Mouse (Mus musculus) intestine, embryonic 16.5 days (tissue): ENCODE data around the gene Dnajb1. TPM values are rescaled to one million over a fixed set of nuclear protein-coding genes. Genes with fewer than 3 reads are reported as not detected.

Source experiments
- ATAC-seq: fragments of 200-750 bp; cut with Nextera tagmentation; 2 replicates; pipeline ENCODE4 v1.8.0; 2017; ENCODE audit warnings: moderate TSS enrichment, moderate library complexity
- H3K27ac ChIP-seq: fragments of 300-500 bp; sonication (generic); 2 replicates; pipeline ENCODE4 v1.5.1; 2014; ENCODE audit warnings: mild to moderate bottlenecking, low read length
- H3K27me3 ChIP-seq: fragments of 300-500 bp; sonication (generic); replicated peaks from 2 replicates; pipeline ENCODE4 v1.6.1; 2014; ENCODE audit warnings: low read length, control low read depth, mixed read lengths; ENCODE audit not compliant: control insufficient read depth, insufficient read depth
- H3K36me3 ChIP-seq: fragments of 300-500 bp; sonication (generic); 2 replicates; pipeline ENCODE4 v1.6.1; 2014; ENCODE audit warnings: low read length, control low read depth; ENCODE audit not compliant: control insufficient read depth, insufficient read depth
- H3K4me1 ChIP-seq: fragments of 300-500 bp; sonication (generic); 2 replicates; pipeline ENCODE4 v1.6.1; 2014; ENCODE audit warnings: low read length, control low read depth, mixed read lengths; ENCODE audit not compliant: control insufficient read depth, insufficient read depth
- H3K4me2 ChIP-seq: fragments of 300-500 bp; sonication (generic); 2 replicates; pipeline ENCODE4 v1.6.1; 2014; ENCODE audit warnings: low read depth, low read length, control low read depth
- H3K4me3 ChIP-seq: fragments of 300-500 bp; sonication (generic); 2 replicates; pipeline ENCODE4 v1.5.1; 2014; ENCODE audit warnings: mild to moderate bottlenecking, low read length
- H3K9ac ChIP-seq: fragments of 300-500 bp; sonication (generic); 2 replicates; pipeline ENCODE4 v1.6.1; 2014; ENCODE audit warnings: low read depth, low read length
- H3K9me3 ChIP-seq: fragments of 300-500 bp; sonication (generic); 2 replicates; pipeline ENCODE4 v1.6.1; 2016; ENCODE audit warnings: low read length, control low read depth; ENCODE audit not compliant: control insufficient read depth
- WGBS: fragments of 180-500 bp; shearing (Covaris S2); extraction: QIAGEN DNeasy Blood & Tissue Kit; methylation state at CpG from one replicate; pipeline ENCODE4 v1.1.7; 2014; 5-methylcytosine and 5-hydroxymethylcytosine counted together
- polyA plus RNA-seq: library from polyadenylated mRNA; unstranded; fragments of >200 nt; fragmentation: Nextera tagmentation; extraction: Ambion mirVana; gene quantifications from 2 replicates; pipeline ENCODE4 v1.2.1, GENCODE M21; 2015

Gene Dnajb1
- 46.7 and 52.0 TPM in 2 replicates for polyA plus RNA-seq

DNA sequence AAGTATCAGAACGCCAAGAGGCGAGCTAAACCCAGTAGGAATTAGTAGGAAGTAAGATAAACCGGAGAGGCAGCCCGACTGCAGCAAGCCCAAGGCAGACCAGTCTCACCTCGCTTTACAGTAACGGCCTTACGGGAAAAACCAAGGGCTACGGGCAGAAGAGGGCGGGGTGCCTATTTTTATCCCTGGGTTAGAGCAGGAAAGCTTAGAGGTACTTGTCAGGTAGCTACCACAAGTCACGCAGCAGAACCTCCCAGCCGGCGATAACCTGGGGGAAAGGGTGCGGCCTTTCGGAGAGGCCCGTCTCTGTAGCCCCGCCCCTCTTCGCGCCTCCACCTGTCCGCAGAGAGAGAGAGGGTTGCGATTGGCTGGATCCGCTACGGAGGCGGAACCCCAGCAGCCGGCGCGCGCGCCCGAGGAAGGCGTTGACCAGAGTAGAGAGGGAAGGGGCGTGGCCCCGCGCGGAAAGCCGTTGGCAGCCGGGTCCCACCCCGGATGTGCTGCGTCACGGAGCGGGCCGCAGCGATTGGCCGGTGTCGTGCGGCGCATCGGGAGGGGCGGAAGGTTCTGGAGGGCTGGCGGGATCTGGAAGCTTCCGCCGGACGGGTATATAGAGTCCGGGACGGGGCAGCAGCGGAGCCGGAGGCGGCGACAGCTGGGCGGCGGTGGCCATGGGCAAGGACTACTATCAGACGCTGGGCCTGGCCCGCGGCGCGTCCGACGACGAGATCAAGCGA is at the start of gene Dnajb1, which contains the start of gene Tecr:
Gene Dnajb1, plus strand, starts transcription at position 533 of the 737 bp plus-strand sequence.
Gene Tecr, minus strand, starts transcription at position 311 of the 737 bp plus-strand sequence.
- H3K27ac ChIP-seq, result peak within 1 kb of the TSS; percentile 99
- peak within 1 kb of the TSS; percentile 93 for H3K9ac ChIP-seq
- no peaks in the 10 kb centered on the region for H3K27me3 ChIP-seq
- H3K36me3 ChIP-seq, result peaks cover 15% of the 10 kb centered on the region
- ATAC-seq, result peak; percentile 94
- peaks cover 20% of the 10 kb centered on the region for H3K4me1 ChIP-seq
- H3K9me3 ChIP-seq, result no peaks in the 10 kb centered on the region
- peak within 1 kb of the TSS; percentile 79 for H3K4me3 ChIP-seq
- under 1% methylated on average over 69 of the region's 69 CpGs for WGBS
- H3K4me2 ChIP-seq, result peak within 1 kb of the TSS; percentile 85

DNA sequence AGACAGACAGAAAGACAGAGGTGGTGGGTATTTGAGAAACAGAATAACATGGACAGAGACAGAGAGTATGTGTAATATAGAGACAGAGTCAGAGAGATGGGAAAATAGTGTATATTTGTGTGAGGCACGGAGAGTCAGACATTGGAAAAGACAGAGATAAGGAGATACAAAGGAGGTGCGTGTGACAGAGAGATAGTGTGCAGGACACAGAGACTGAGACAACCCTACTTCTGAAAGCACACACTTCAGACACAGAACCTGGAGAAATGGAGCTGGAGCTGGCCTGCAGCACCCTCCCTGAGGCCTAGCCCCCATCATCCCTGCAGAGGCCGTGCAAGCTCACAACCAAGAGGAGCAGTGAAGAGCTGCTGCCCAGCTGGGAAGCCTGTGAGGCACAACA is 45.3 kb upstream of the Dnajb1 start:
- no peak overlapping the region for H3K4me2 ChIP-seq
- H3K4me3 ChIP-seq, result no peak overlapping the region
- ATAC-seq, result no peak
- no peak overlapping the region for H3K9ac ChIP-seq
- H3K27me3 ChIP-seq, result no peaks in the 10 kb centered on the region
- no peaks in the 10 kb centered on the region for H3K36me3 ChIP-seq
- H3K27ac ChIP-seq, result no peak overlapping the region
- peaks cover 4% of the 10 kb centered on the region for H3K4me1 ChIP-seq
- H3K9me3 ChIP-seq, result no peaks in the 10 kb centered on the region
- WGBS, result 76% methylated on average over 3 of the region's 3 CpGs

DNA sequence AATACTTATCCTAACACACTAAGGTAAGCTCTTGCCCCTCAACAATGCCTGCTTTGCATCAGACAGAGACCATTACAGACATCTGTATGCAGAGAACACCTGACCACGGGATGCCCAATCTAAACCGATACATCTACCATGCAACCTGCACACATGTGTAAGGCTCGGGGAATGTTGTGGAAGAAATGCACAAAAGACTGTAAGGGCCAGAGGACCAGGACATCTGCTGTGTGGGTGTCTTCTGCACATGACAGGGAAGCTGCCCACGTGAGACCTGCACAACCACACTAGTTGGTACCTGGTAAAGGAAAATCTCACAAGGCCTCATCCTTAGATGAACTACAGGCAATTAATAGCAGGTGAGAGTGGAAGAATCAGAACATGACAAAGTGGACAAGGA is 44.7 kb upstream of the Dnajb1 start:
- Histone ChIP-seq H3K9ac (no peak overlapping the region), H3K27me3 (no peaks in the 10 kb centered on the region), H3K4me2 (no peak overlapping the region), H3K4me3 (no peak overlapping the region), H3K4me1 (peaks cover 10% of the 10 kb centered on the region), H3K9me3 (no peaks in the 10 kb centered on the region), H3K27ac (no peak overlapping the region), H3K36me3 (no peaks in the 10 kb centered on the region)
- ATAC-seq, result no peak
- 79% methylated on average over 4 of the region's 4 CpGs for WGBS

DNA sequence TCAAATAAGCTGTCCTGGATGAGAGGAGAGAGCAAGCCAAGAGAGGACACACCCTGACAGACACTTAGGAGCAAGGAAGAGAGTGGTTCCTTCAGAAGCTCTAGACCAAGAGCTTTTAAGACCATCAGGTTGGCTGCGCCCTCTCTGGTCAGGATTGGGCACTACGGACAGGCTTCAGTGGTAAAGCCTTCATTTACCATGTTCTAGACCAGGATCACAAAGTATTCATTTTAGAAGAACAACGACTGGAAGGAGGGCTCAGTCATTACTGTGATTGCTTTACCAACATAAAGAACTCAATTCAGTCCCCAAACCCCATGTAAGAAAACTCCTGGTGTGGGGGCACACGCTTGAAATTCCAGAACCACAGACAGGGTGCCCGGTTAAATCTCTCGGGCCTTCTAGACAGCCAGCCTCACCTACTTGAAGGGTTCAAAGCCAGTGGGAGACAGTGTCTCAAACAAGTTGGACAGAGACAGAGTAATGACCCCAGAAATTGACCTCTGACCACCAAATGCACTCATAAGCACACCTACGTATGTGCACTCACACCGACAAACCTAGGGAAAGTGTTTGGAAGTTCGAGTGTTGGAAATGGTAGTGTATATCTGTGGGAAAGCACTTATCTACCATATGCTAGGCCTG is 42.1 kb upstream of the Dnajb1 start:
- Histone ChIP-seq H3K9ac (no peak overlapping the region), H3K27ac (no peak overlapping the region), H3K27me3 (no peaks in the 10 kb centered on the region), H3K4me2 (no peak overlapping the region; the same call in 1 of the 2 replicates), H3K36me3 (no peaks in the 10 kb centered on the region), H3K4me1 (peaks cover 10% of the 10 kb centered on the region), H3K4me3 (peak overlapping the region; percentile 82; the same call in 1 of the 2 replicates), H3K9me3 (no peaks in the 10 kb centered on the region)
- WGBS, result 77% methylated on average over 9 of the region's 9 CpGs
- ATAC-seq, result no peak

DNA sequence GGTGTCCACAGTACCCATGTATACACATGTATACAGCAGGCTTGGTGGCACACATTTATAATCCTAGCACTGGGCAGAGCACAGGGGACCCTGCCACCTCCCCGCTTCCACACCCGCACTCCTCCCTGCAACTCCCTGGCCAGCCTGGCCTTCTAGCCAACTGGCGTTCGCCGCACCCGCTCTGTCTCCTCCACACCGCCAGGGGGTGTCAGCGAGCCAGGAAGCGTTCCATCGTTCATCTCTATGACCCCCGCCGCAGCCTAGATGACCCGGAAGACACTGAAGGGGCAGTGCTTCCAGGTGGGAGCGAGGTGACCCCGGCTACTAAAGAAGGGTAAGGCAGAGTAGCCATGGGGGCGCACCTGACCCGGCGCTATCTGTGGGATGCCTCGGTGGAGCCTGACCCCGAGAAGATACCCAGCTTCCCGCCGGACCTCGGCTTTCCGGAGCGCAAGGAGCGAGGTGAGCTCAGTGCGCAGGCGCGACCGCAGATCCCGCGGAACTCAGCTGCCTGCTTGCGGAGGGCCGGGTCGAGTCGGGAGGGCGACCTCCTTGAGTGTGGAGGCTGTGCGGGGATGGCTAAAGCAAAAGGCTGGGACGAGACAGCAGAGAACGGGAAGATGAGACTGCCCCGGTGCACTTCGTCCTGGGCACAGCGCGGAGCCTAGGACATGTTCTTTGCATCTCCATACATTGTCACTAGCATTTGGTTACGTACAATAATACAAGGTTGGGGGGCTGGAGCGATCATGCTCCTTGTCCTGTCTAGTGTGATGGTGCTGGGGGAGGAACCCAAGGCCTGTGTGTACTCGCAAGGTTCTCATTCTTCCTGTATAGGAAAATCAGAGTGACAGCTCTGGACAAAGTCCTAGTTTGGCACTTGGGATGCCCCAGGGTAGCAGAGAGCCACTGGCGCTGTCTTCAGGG is 41.3 kb upstream of the Dnajb1 start, which contains the start of gene Ndufb7:
Gene Ndufb7, plus strand, starts transcription at position 203 of the 927 bp plus-strand sequence.
- peaks cover 10% of the 10 kb centered on the region for H3K4me1 ChIP-seq
- H3K9ac ChIP-seq, result peak within 1 kb of the TSS; percentile 90
- under 1% methylated on average over 48 of the region's 48 CpGs for WGBS
- H3K27ac ChIP-seq, result peak within 1 kb of the TSS; percentile 66
- no peaks in the 10 kb centered on the region for H3K27me3 ChIP-seq
- H3K4me3 ChIP-seq, result peak within 1 kb of the TSS; percentile 82
- H3K4me2 ChIP-seq, result peak within 1 kb of the TSS; percentile 74
- H3K9me3 ChIP-seq, result no peaks in the 10 kb centered on the region
- ATAC-seq, result peak; percentile 90
- peaks cover 6% of the 10 kb centered on the region for H3K36me3 ChIP-seq

DNA sequence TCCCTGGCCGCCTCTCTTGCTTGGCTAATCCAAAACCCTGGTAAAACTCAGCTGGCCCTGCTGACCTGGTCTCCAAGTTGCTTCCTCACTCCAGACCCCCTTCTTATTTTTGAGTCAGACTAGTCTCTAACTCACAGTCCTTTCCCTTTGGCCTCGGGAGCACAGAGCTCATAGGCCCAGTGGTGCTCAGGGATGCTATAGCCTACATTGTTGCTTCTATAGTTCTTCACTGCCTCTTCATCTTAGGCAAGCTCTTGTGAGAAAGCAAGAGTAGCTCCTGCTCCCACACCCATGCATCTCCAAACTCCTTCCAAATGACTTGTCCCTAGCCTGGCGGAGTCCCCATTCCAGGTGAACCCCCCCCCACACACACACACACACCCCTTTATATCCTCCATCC is 40.3 kb upstream of the Dnajb1 start:
- ATAC-seq, result no peak
- peak overlapping the region; percentile 74 for H3K4me2 ChIP-seq
- peak overlapping the region; percentile 90; the same call in 1 of the 2 replicates for H3K9ac ChIP-seq
- no peak overlapping the region for H3K27ac ChIP-seq
- peak overlapping the region; percentile 82 for H3K4me3 ChIP-seq
- no peaks in the 10 kb centered on the region for H3K9me3 ChIP-seq
- H3K36me3 ChIP-seq, result peaks cover 10% of the 10 kb centered on the region
- WGBS, result 54% methylated on average over 3 of the region's 3 CpGs
- no peaks in the 10 kb centered on the region for H3K27me3 ChIP-seq
- peaks cover 10% of the 10 kb centered on the region for H3K4me1 ChIP-seq

DNA sequence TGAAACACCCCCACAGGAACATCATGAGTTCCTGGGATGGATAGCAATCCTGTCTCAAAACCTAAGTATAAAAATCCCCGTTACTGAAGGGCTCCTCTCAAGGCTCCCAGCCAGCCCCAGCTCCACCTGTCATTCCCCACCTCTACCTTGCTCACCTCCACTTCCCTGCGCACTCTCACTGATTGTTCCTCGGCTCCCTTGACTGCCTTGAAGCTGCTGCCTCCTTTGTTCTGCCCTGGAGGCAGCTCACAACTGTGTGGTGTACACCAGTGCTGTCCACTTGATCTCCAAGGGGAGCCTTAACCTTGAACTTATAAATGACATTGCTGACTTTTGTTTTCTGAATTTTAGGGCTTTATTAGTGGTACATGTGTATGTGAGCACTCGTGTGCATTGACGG is 39.9 kb upstream of the Dnajb1 start:
- H3K27me3 ChIP-seq, result no peaks in the 10 kb centered on the region
- H3K4me1 ChIP-seq, result peaks cover 10% of the 10 kb centered on the region
- H3K9ac ChIP-seq, result peak overlapping the region; percentile 90; the same call in 1 of the 2 replicates
- peak overlapping the region; percentile 74; the same call in 1 of the 2 replicates for H3K4me2 ChIP-seq
- H3K9me3 ChIP-seq, result no peaks in the 10 kb centered on the region
- no peak overlapping the region for H3K4me3 ChIP-seq
- no peak overlapping the region for H3K27ac ChIP-seq
- no peak for ATAC-seq
- peaks cover 10% of the 10 kb centered on the region for H3K36me3 ChIP-seq
- WGBS, result 61% methylated on average over 5 of the region's 5 CpGs

DNA sequence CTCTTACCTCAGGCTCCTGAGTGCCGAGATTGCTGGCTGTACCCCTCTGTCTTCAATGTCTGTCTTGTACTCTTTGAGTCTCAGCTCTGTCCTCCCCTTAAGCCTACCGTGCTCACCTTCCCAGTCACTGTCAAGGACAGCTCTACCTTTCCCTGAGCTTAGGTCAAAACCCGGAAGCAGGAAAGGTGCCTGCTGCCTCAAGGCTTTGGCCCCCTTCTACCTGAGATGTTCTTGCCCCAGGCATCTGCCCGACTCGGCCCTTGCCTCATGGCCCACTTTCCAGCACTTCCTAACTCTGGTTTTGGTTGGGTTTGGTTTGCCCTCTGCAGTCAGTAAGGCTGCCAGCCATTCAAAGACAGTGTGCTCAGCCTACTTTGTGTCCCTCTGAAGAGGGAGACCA is 39.2 kb upstream of the Dnajb1 start:
- H3K36me3 ChIP-seq, result peaks cover 15% of the 10 kb centered on the region
- no peak overlapping the region for H3K27ac ChIP-seq
- WGBS, result 69% methylated on average over 5 of the region's 5 CpGs
- no peaks in the 10 kb centered on the region for H3K27me3 ChIP-seq
- peaks cover 10% of the 10 kb centered on the region for H3K4me1 ChIP-seq
- peak overlapping the region; percentile 24; the same call in 1 of the 2 replicates for H3K9ac ChIP-seq
- ATAC-seq, result no peak
- no peak overlapping the region for H3K4me2 ChIP-seq
- H3K9me3 ChIP-seq, result no peaks in the 10 kb centered on the region
- no peak overlapping the region for H3K4me3 ChIP-seq
